Mouse (Mus musculus) ES-E14 (cell line): ENCODE results near the gene Cfap157. TPM values are rescaled to one million over a fixed set of nuclear protein-coding genes. Genes with fewer than 3 reads are reported as not detected.

Experiments used
- DNase-seq: peaks from one replicate; pipeline ENCODE4 v3.0.0-alpha.2; 2013; ENCODE audit warnings: low read depth, low spot score
- H3K27ac ChIP-seq: 2 replicates; pipeline ENCODE4 v1.5.1; 2012; ENCODE audit warnings: low read depth, mild to moderate bottlenecking, low read length, moderate library complexity, mixed read lengths; ENCODE audit not compliant: poor library complexity, insufficient read depth, severe bottlenecking
- H3K36me3 ChIP-seq: 2 replicates; pipeline ENCODE4 v1.6.1; 2012; ENCODE audit warnings: mild to moderate bottlenecking, low read length, moderate library complexity, mixed read lengths; ENCODE audit not compliant: control insufficient read depth, poor library complexity, insufficient read depth, severe bottlenecking
- H3K4me1 ChIP-seq, 2 experiments: fragments of 150-350 bp in 1 of 2; sonication (generic) in 1 of 2; 2 replicates each; pipeline ENCODE4 v1.6.1; 2012; ENCODE audit warnings: low read length in 2 of 2, mild to moderate bottlenecking in 1 of 2, mixed read lengths in 1 of 2; ENCODE audit not compliant: control insufficient read depth in 2 of 2, insufficient read depth in 2 of 2, poor library complexity in 1 of 2
- H3K4me3 ChIP-seq, 2 experiments: fragments of 150-350 bp in 1 of 2; sonication (generic) in 1 of 2; 2 replicates each; pipeline ENCODE4 v1.5.1; 2012; ENCODE audit warnings: low read length in 2 of 2, low read depth in 1 of 2, mild to moderate bottlenecking in 1 of 2, mixed read lengths in 1 of 2; ENCODE audit not compliant: insufficient read depth in 1 of 2, poor library complexity in 1 of 2, severe bottlenecking in 1 of 2
- H3K9ac ChIP-seq: 2 replicates; pipeline ENCODE4 v1.6.1; 2012; ENCODE audit warnings: low read depth, mild to moderate bottlenecking, low read length, mixed read lengths; ENCODE audit not compliant: poor library complexity, insufficient read depth, severe bottlenecking
- H3K9me3 ChIP-seq: fragments of 150-350 bp; sonication (generic); 2 replicates; pipeline ENCODE4 v1.6.1; 2012; ENCODE audit warnings: low read depth, mild to moderate bottlenecking, low read length; ENCODE audit not compliant: control insufficient read depth, insufficient read depth
- CHD2 ChIP-seq: IDR thresholded peaks from 2 replicates; pipeline ENCODE4 v1.6.1; 2014; ENCODE audit warnings: mild to moderate bottlenecking, low read depth, low read length, inconsistent platforms
- HCFC1 ChIP-seq: IDR thresholded peaks from 2 replicates; pipeline ENCODE4 v1.6.1; 2012; ENCODE audit warnings: low read length, inconsistent platforms, borderline replicate concordance; ENCODE audit not compliant: insufficient read depth
- MAFK ChIP-seq: IDR thresholded peaks from 2 replicates; pipeline ENCODE4 v1.6.1; 2014; ENCODE audit warnings: mild to moderate bottlenecking, low read depth, low read length, inconsistent platforms; ENCODE audit not compliant: insufficient read depth
- ZC3H11A ChIP-seq: IDR thresholded peaks from 2 replicates; pipeline ENCODE4 v1.6.1; 2012; ENCODE audit warnings: low read depth, mild to moderate bottlenecking, inconsistent platforms, low read length, borderline replicate concordance
- ZNF384 ChIP-seq: IDR thresholded peaks from 2 replicates; pipeline ENCODE4 v1.6.1; 2012; ENCODE audit warnings: low read depth, low read length, inconsistent platforms
- in situ Hi-C, 2 experiments: fragments of 600-800 bp; cut with MboI; formaldehyde crosslinking; loops; one replicate each; pipeline ENCODE4 v1.15.1; 2025; ENCODE audit warnings: low sequenced_read_pairs in 2 of 2, inconsistent platforms in 1 of 2; ENCODE audit not compliant: unreplicated experiment in 2 of 2
- total RNA-seq: library from RNA; depleted of rRNA; stranded (reverse); fragments of 300-350 nt; gene quantifications from 2 replicates; pipeline ENCODE4 v1.2.3, GENCODE M21; 2012

The Cfap157 gene
- total RNA-seq, 1 experiment, result not detected

DNA sequence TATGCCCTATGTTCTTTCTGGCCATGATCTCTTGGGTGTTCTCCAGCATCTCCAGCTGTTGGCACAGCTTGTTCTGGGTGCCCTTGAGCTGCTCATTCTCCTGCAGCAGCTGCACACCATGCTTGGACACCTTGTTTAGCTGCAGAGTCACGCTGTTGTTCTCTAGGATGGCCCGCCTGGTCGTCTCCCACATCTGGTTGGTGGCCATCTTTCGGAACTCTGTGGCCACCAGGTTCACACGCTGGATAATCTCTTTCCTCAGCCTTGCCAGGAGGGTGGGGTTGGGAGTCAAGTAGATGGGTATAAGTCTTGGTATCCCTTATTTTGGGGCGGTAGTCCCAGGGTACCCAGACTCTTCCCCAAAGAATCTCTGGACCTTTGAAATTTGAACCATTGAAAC, 4.5 kb downstream of the Cfap157 start:
- H3K27ac ChIP-seq, result no peak overlapping the region
- in situ Hi-C loops, result no loop called here
- no peak overlapping the region for H3K9ac ChIP-seq
- no peaks in the 10 kb centered on the region for H3K9me3 ChIP-seq
- peaks cover 5 to 18% of the 10 kb centered on the region in 2 experiments; a peak in 2 of 4 replicates for H3K4me1 ChIP-seq
- TF ChIP-seq CHD2, result no peak
- TF ChIP-seq HCFC1, result no peak
- TF ChIP-seq MAFK, result no peak
- no peak for TF ChIP-seq ZC3H11A
- TF ChIP-seq ZNF384, result no peak
- H3K36me3 ChIP-seq, result peaks cover 3% of the 10 kb centered on the region; the same call in 1 of the 2 replicates
- H3K4me3 ChIP-seq, result no peak overlapping the region
- DNase-seq, result no peak

DNA sequence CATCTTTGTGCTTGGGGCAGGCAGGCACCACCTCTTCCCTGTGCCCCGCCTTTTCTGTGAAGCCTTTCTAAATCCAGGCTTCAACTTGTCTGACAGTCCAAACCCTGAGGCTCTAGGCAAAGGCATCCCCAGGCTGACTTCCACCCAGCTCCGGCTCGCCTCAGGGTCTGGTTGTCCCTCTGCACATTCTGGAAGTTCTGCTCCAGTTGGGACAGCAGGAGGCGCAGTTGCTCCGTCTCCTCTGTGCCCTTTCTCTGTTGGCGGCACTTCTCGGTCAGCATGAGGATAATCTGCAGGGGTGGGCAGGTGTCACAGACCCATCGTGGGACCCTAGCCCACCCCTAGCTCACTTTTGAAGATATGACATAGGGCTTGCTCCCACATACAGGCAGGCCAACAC, 5.1 kb downstream of the Cfap157 start:
- Histone ChIP-seq H3K36me3 (peaks cover 3% of the 10 kb centered on the region; the same call in 1 of the 2 replicates), H3K4me1 (peaks cover 5 to 17% of the 10 kb centered on the region in 2 experiments; a peak in 2 of 4 replicates), H3K9ac (no peak overlapping the region), H3K9me3 (no peaks in the 10 kb centered on the region), H3K27ac (no peak overlapping the region), H3K4me3 (no peak overlapping the region)
- in situ Hi-C loops, result no loop called here
- DNase-seq, result peak; percentile 67
- no peak for TF ChIP-seq MAFK
- TF ChIP-seq ZNF384, result no peak
- peak; percentile 29; the same call in 1 of the 2 replicates for TF ChIP-seq ZC3H11A
- no peak for TF ChIP-seq CHD2

DNA sequence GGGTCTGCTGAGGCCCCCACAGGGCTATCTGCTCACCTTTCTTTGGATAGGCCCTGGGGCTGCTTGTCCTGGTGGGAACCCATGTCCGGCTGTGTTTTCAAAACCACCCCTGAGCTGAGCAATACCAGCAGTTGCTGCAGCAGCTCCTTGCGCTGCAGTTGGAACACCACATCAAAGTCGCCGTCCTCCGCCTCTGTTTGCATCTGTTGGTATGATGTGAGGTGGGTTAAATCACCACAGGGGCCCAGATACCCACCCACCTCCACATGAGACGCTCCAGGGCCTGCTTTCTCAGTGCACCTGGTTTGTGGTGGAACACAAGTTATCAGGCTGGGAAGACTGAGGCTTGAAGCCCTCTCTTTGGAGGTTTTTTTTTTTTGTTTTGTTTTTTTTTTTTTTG, 6.1 kb downstream of the Cfap157 start:
- Histone ChIP-seq H3K9ac (no peak overlapping the region), H3K27ac (no peak overlapping the region), H3K4me3 (no peak overlapping the region), H3K9me3 (no peaks in the 10 kb centered on the region), H3K36me3 (peaks cover 3% of the 10 kb centered on the region; the same call in 1 of the 2 replicates), H3K4me1 (peaks cover 5 to 13% of the 10 kb centered on the region in 2 experiments; a peak in 2 of 4 replicates)
- no peak for DNase-seq
- no peak for TF ChIP-seq CHD2
- no peak for TF ChIP-seq ZNF384
- TF ChIP-seq MAFK, result no peak
- TF ChIP-seq HCFC1, result no peak
- no peak for TF ChIP-seq ZC3H11A
- in situ Hi-C loops, result no loop called here

DNA sequence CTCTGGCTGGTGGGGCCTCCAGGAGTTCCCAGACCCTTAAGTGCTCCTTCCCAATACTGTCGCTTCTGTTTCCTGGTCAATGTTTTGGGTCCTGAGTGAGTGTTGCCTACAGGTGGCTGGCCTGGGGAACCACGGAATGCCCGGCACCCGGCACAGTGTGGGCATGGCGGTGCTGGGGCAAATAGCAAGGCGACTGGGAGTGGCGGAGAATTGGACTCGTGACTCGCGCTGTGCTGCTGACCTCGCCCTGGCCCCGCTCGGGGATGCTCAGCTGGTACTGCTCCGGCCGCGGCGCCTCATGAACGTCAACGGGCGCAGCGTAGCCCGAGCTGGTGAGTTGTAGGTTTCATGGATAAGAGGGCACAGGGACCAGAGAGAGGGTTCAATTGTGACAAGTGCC, 8.0 kb downstream of the Cfap157 start:
- peaks cover 3% of the 10 kb centered on the region; the same call in 1 of the 2 replicates for H3K36me3 ChIP-seq
- peak overlapping the region; percentile 58 for H3K9ac ChIP-seq
- H3K4me1 ChIP-seq, result peaks cover 5 to 21% of the 10 kb centered on the region in 2 experiments; a peak in 2 of 4 replicates
- peak overlapping the region; percentile 62 to 99 for H3K4me3 ChIP-seq
- H3K9me3 ChIP-seq, result no peaks in the 10 kb centered on the region
- in situ Hi-C loops, result no loop called here
- TF ChIP-seq CHD2 (no peak), MAFK (no peak), ZNF384 (no peak)
- H3K27ac ChIP-seq, result no peak overlapping the region
- DNase-seq, result no peak
